ENCODE assay signal across 23 mouse cellular contexts in genomic region chr7:67559486-67559885, GRCm38 (mm10).
"Had no signal": no experiment of that assay in that cellular context is flagged by ENCODE, and none has a peak within 500 bp of the region (broad histone marks: within the 10 kb centered on the region; RNA-seq: fewer than 3 reads in every experiment).

No protein-coding gene starts in this region.

- H3K36me3 ChIP-seq: limb, embryonic 10.5 days; limb, embryonic 13.5 days; liver, embryonic 12.5 days; liver, embryonic 15.5 days; lung, embryonic 15.5 days; midbrain, embryonic 10.5 days; midbrain, embryonic 15.5 days; neural tube, embryonic 12.5 days; neural tube, embryonic 15.5 days had no signal

- DNase-seq: kidney, postnatal 14 days; kidney, postnatal 4 days; liver; lung, adult 18-20 months; lung, postnatal 10 days; lung, postnatal 36 days; right cerebral cortex, adult 18-20 months; right cerebral cortex, postnatal 14 days; right cerebral cortex, postnatal 4 days; thymus, adult 2 months; thymus, postnatal 14 days; thymus, postnatal 4 days had no signal

- H3K27ac ChIP-seq: limb, embryonic 10.5 days; limb, embryonic 13.5 days; liver, embryonic 12.5 days; liver, embryonic 15.5 days; lung, embryonic 15.5 days; midbrain, embryonic 10.5 days; midbrain, embryonic 15.5 days; neural tube, embryonic 12.5 days; neural tube, embryonic 15.5 days; stomach, postnatal 0 days had no signal

- H3K9ac ChIP-seq: limb, embryonic 13.5 days; liver, embryonic 12.5 days; liver, embryonic 15.5 days; lung, embryonic 15.5 days; midbrain, embryonic 15.5 days; neural tube, embryonic 12.5 days; neural tube, embryonic 15.5 days had no signal

- H3K4me2 ChIP-seq: limb, embryonic 13.5 days; liver, embryonic 12.5 days; liver, embryonic 15.5 days; lung, embryonic 15.5 days; midbrain, embryonic 15.5 days; neural tube, embryonic 12.5 days; neural tube, embryonic 15.5 days had no signal

- ATAC-seq: liver, embryonic 12.5 days; midbrain, embryonic 15.5 days had no signal

- H3K4me3 ChIP-seq: limb, embryonic 10.5 days; limb, embryonic 13.5 days; liver, embryonic 12.5 days; liver, embryonic 15.5 days; lung, embryonic 15.5 days; megakaryocyte, embryonic 14.5 days; midbrain, embryonic 10.5 days; midbrain, embryonic 15.5 days; neural tube, embryonic 12.5 days; neural tube, embryonic 15.5 days had no signal

- H3K27me3 ChIP-seq: limb, embryonic 13.5 days; liver, embryonic 12.5 days; liver, embryonic 15.5 days; lung, embryonic 15.5 days; megakaryocyte, embryonic 14.5 days; midbrain, embryonic 15.5 days; neural tube, embryonic 12.5 days; neural tube, embryonic 15.5 days had no signal

- H3K4me1 ChIP-seq: liver, embryonic 12.5 days; liver, embryonic 15.5 days; lung, embryonic 15.5 days; midbrain, embryonic 10.5 days; midbrain, embryonic 15.5 days; neural tube, embryonic 12.5 days; neural tube, embryonic 15.5 days had no signal

- H3K9me3 ChIP-seq: limb, embryonic 10.5 days; limb, embryonic 13.5 days; liver, embryonic 12.5 days; liver, embryonic 15.5 days; lung, embryonic 15.5 days; megakaryocyte, embryonic 14.5 days; midbrain, embryonic 10.5 days; midbrain, embryonic 15.5 days; neural tube, embryonic 12.5 days; neural tube, embryonic 15.5 days had no signal
